Mouse (Mus musculus): ENCODE data around the gene Kcnip4. TPM values are rescaled to one million over a fixed set of nuclear protein-coding genes. Genes with fewer than 3 reads are reported as not detected.

The Kcnip4 gene
- total RNA-seq, 2 experiments from 2014 or later: 53.6 to 58.8 TPM

GRCm38 (mm10) chr5:49259356-49259755, 265.4 kb downstream of the Kcnip4 start:
- peak in 1 of 2 experiments; percentile 12 for DNase-seq (ENCODE audit: low spot score in 2 of 2)

GRCm38 (mm10) chr5:49256850-49257249, 267.9 kb downstream of the Kcnip4 start:
- peak in 1 of 2 experiments; percentile 4 for DNase-seq (ENCODE audit: low spot score in 2 of 2)

- DNase-seq (ENCODE audit: low spot score in 2 of 2): no peak
These were observed 268.7 kb downstream of the Kcnip4 start for GRCm38 (mm10) chr5:49255983-49256382.

GRCm38 (mm10) chr5:49247081-49247480, 277.6 kb downstream of the Kcnip4 start:
- no peak for DNase-seq (ENCODE audit: low spot score in 2 of 2)

- no peak for DNase-seq (ENCODE audit: low spot score in 2 of 2)
These were observed 280.3 kb downstream of the Kcnip4 start for GRCm38 (mm10) chr5:49244414-49244813.

GRCm38 (mm10) chr5:49241708-49242107, 283.0 kb downstream of the Kcnip4 start:
- no peak for DNase-seq (ENCODE audit: low spot score in 2 of 2)

- DNase-seq (ENCODE audit: low spot score in 2 of 2): peak in 1 of 2 experiments; percentile 7
These were observed 323.4 kb downstream of the Kcnip4 start for GRCm38 (mm10) chr5:49201164-49201756.

- no peak for DNase-seq (ENCODE audit: low spot score in 2 of 2)
These were observed 336.5 kb downstream of the Kcnip4 start for GRCm38 (mm10) chr5:49188236-49188635.

GRCm38 (mm10) chr5:49150116-49150811, 374.4 kb downstream of the Kcnip4 start:
- DNase-seq (ENCODE audit: low spot score in 2 of 2): no peak

GRCm38 (mm10) chr5:49149684-49150083, 375.0 kb downstream of the Kcnip4 start:
- DNase-seq (ENCODE audit: low spot score in 2 of 2): no peak

- DNase-seq (ENCODE audit: low spot score in 2 of 2): no peak
These were observed 429.3 kb downstream of the Kcnip4 start for GRCm38 (mm10) chr5:49095432-49095831.

GRCm38 (mm10) chr5:49094945-49095344, 429.8 kb downstream of the Kcnip4 start:
- peak in 1 of 2 experiments; percentile 8 for DNase-seq (ENCODE audit: low spot score in 2 of 2)

GRCm38 (mm10) chr5:49094306-49094705, 430.4 kb downstream of the Kcnip4 start:
- DNase-seq (ENCODE audit: low spot score in 2 of 2): no peak

GRCm38 (mm10) chr5:49090122-49090680, 434.5 kb downstream of the Kcnip4 start:
- peak; percentile 90 to 94 for DNase-seq (ENCODE audit: low spot score in 2 of 2)

GRCm38 (mm10) chr5:49065646-49066045, 459.1 kb downstream of the Kcnip4 start:
- no peak for DNase-seq (ENCODE audit: low spot score in 2 of 2)

- DNase-seq (ENCODE audit: low spot score in 2 of 2): no peak
These were observed 465.8 kb downstream of the Kcnip4 start for GRCm38 (mm10) chr5:49058926-49059325.

- DNase-seq (ENCODE audit: low spot score in 2 of 2): no peak
These were observed 466.9 kb downstream of the Kcnip4 start for GRCm38 (mm10) chr5:49057636-49058340.

- DNase-seq (ENCODE audit: low spot score in 2 of 2): no peak
These were observed 476.7 kb downstream of the Kcnip4 start for GRCm38 (mm10) chr5:49047960-49048359.

GRCm38 (mm10) chr5:49041259-49041845, 483.4 kb downstream of the Kcnip4 start:
- DNase-seq (ENCODE audit: low spot score in 2 of 2): no peak

GRCm38 (mm10) chr5:48997359-48997758, 527.3 kb downstream of the Kcnip4 start:
- no peak for DNase-seq (ENCODE audit: low spot score in 2 of 2)

- DNase-seq (ENCODE audit: low spot score in 2 of 2): no peak
These were observed 535.5 kb downstream of the Kcnip4 start for GRCm38 (mm10) chr5:48989145-48989659.
